Mouse (Mus musculus) leukemia stem cell, adult 10-12 weeks (primary cell): ENCODE results near the gene Tmem236. TPM values are rescaled to one million over a fixed set of nuclear protein-coding genes. Genes with fewer than 3 reads are reported as not detected.

Experiments
- polyA plus RNA-seq: library from polyadenylated mRNA; stranded (reverse); fragments of >175 nt; gene quantifications from 2 replicates; pipeline ENCODE4 v1.2.3, GENCODE M21; 2012; ENCODE audit warnings: low replicate concordance

Tmem236 gene
- not detected in 2 replicates for polyA plus RNA-seq

GRCm38 (mm10) chr2:14174334-14174733, at the start of gene Tmem236:
Gene Tmem236, plus strand, starts transcription at chr2:14174523.

GRCm38 (mm10) chr2:14229149-14229548, 54.8 kb downstream of the Tmem236 start, which contains the start of gene Mrc1:
Gene Mrc1, plus strand, starts transcription at chr2:14229392.

Other genes with a start within 250 kb of the Tmem236 start
- 33.4 and 49.9 TPM in 2 replicates for gene Hacd1, start 118.4 kb upstream of the Tmem236 start, polyA plus RNA-seq
- gene Stam, start 100.4 kb upstream of the Tmem236 start, polyA plus RNA-seq, result 40.3 and 62.2 TPM in 2 replicates
- gene Mrc1, start 54.9 kb downstream of the Tmem236 start, polyA plus RNA-seq, result 1.0 and 1.4 TPM in 2 replicates
- gene Slc39a12, start 213.8 kb downstream of the Tmem236 start, polyA plus RNA-seq, result not detected in 2 replicates